Mouse (Mus musculus) right cerebral cortex, postnatal 10 days (tissue): ENCODE results near the gene Ddx42.
"Not testable (repeated sequence)": the region's sequence is repeated elsewhere in the genome, so short reads cannot be mapped to it uniquely, and the experiment has no call there.

Experiments
- DNase-seq, 2 experiments: peaks; one replicate each; pipeline ENCODE4 v3.0.0; 2021; ENCODE audit warnings: low spot score in 2 of 2

Ddx42 gene

DNA sequence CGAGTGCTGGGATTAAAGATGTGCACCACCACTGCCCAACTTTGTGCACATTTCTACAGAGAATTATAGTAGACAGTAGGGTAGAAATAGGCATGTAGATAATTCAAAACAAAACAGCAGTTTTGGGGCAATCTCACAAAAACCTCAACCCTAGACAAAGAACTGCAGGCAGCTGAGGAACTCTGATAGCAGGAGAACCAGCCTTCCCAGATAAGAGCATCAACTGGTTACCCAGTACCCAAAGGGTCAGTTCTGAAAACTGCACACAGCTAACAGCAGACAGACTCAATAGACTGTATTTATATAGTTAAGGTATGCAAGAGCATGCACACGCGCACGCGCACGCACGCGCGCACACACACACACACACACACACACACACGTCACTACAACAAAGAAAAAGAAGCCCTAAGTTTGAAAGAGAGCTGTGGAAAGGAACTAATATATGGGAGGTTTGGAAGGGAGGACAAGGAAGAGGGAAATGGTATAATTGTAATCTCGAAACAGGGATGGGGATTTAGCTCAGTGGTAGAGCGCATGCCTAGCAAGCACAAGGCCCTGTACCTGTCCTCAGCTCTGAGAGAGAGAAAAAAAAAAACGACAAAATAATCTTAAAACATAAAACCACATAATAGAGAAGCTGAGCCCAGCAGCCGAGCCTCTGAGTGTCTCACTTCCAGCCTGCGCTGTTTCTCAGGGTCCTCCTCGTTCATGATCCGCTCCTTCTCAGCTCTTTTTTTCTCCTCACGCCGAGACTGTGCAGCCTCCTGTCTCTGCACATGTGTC lies 15.2 kb upstream of the Ddx42 start:
- DNase-seq: no peak

DNA sequence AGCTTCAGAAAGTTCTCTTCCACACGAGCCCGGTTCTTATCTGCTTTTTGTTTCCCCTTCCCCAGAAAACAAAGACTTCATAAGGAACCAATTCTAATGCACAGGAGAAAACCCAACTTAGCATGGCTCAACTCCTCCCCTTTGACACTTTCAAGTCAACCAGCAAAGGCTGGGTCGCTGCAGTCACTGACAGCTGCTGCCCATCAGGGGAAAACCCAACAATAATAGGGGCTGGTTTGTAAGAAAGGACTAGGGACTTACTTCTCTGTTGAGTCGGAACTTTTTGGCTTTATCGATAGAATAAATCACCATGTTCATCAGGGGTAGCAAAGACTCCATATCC lies 14.6 kb upstream of the Ddx42 start, which contains the start of gene Strada:
Gene Strada (minus strand): TSS at position 46 of the 343 bp plus-strand sequence.
- DNase-seq: no peak

- no peak for DNase-seq
These were observed 4.0 kb upstream of the Ddx42 start for GRCm38 (mm10) chr11:106212771-106213170.

DNA sequence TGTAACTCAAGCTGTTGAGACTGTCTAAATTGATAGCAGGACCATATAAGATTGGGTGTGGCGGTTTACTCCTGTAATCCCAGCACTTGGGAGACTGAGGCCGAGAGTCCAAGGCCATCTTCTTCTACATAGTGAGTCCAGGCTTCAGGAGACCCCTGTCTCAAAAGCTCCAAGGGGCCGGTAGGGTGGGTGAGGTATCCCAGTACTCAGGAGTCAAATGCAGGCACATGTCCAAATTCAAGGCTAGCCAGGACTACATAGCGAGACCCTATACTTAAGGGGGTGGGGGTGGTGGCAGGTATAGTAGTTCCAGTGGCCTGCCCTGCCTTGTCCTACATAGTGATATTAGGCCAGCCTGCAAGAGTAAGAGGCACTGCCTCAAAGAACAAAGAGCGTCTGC lies 1.9 kb upstream of the Ddx42 start:
- no peak for DNase-seq

DNA sequence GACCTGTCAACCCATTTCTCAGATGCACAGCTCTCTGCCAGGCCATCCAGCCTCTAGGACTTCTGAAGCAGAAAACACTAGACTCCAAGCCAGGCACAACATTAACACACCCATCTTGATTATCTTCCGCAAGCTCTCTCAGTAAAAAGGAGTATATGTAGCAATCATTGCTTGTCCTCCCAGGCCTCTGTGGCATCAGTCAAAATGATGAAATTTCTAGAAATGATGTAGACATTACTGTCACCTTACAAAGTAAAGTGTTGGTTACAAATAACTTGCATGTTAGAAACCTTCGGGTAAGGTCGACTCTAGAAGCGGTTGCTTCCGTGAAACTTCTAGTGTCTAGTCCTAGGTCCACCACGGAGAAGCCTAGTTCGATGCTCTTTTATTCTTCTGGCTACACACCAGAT lies 1.3 kb upstream of the Ddx42 start:
- DNase-seq: no peak

- DNase-seq: peak; percentile 98 to 99
These were observed 598 bp upstream of the Ddx42 start, which contains the start of gene Ccdc47 for GRCm38 (mm10) chr11:106215927-106216729. Gene Ccdc47, minus strand, starts transcription at chr11:106216344.

DNA sequence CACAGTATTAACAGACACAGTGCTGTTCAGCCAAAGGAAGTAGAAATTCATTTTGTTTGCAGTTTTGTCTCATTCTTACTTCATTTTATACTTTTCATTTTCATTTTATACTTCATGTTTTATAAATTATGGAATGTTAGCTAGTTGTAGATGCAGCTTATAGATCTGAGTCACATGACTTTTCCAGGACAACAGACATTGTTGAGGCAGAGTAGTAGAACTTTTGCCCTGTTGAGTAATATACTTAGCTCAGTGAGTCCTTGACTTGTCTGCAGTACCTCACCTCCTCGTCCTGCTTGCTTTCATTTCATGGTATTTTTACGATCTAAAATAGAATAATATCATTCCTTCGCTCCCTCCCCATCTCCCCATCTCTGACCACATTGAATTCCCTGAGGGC lies 3.9 kb downstream of the Ddx42 start:
- DNase-seq: no peak

GRCm38 (mm10) chr11:106233978-106234377 lies 17.3 kb downstream of the Ddx42 start:
- not testable (repeated sequence) for DNase-seq

DNA sequence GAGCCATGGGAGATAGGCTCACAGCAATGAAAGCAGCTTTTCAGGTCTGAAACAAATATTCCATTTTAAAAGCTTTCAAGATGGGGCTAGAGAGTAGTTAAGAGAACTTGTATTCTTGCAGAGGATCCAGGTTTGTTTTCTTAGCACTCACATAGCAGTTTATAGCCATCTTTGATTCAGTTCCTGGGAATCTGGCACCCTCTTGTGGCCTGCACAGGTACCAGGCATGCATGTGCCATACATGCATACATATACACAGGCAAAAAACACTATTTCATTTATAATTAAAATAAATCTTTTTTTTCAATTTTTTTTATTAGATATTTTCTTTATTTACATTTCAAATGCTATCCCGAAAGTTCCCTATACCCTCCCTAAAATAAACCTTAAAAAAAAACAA lies 30.1 kb downstream of the Ddx42 start:
- DNase-seq: no peak

GRCm38 (mm10) chr11:106249326-106249725 lies 32.6 kb downstream of the Ddx42 start:
- no peak for DNase-seq

DNA sequence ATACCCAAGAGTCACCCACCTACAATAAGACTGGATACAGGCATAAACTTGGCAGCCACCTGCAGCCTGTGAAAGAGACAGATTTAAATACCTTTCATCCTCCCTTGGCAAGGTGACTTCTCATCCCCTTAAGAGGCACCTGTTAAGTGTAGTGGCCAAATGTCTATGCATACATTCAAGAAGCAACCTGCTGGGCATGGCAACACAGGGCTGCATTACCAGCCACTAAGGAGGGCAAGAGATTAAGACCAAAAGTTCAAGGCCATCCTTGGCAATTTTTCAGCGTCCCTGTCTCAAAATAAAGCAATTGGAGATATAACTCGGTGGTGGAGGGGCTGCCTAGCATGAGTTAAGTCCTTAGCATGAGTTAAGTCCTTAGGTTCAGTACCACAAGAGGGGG lies 38.0 kb downstream of the Ddx42 start:
- no peak for DNase-seq

DNA sequence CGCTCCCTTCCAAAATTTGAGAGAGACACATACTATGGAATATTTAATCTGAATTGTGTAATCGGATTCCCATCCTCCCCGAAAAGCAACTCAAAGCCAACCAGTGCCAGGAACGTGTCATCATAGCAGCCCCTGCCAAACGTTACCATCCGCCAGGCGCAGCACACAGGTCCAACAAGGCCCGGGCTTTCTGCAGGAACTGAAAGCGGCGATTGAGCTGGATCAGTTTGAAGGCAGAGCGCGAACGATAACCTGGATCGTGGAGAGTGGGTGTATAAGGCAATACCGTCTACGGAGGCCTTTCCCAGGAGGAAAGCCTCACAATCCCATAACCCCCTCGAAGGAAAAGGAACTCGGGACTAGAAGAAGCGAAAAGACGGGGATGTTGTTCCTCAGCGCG lies 38.4 kb downstream of the Ddx42 start:
- DNase-seq: no peak

- peak; percentile 98 to 99 for DNase-seq
These were observed 39.1 kb downstream of the Ddx42 start, which contains the start of the genes Ftsj3 and Psmc5 for GRCm38 (mm10) chr11:106255685-106256451. Gene Ftsj3, minus strand, starts transcription at chr11:106256079. Gene Psmc5, plus strand, starts transcription at chr11:106256154.

GRCm38 (mm10) chr11:106256775-106257174 lies 40.0 kb downstream of the Ddx42 start:
- no peak for DNase-seq

DNA sequence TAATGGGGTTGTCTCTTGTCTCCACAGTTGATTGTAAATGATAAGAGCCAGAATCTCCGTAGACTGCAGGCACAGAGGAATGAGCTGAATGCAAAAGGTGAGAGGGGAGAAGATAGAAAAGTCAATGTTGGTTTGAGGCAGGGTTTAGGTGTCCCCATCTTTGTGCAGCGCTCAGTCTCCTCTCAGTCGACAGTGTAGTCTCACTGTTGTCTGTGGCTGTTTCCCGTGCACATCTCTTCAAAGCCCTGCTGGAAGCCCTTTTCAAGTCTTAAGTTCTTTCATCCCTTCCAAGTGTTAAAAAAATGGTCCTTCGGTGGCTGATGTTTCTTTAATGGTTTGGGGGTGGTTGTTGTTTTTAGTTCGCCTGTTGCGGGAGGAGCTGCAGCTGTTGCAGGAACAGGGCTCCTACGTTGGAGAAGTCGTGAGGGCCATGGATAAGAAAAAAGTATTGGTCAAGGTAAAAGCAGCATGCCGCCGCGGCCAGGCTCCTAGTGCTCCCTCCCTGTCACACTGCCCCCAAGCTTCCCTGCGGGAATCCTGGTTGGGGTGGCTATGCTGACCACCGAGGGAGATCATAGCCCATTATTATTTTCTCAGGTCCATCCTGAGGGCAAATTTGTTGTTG lies 44.2 kb downstream of the Ddx42 start:
- DNase-seq: peak in 1 of 2 experiments; percentile 15

- DNase-seq: peak in 1 of 2 experiments; percentile 16
These were observed 47.2 kb downstream of the Ddx42 start for GRCm38 (mm10) chr11:106263963-106264362.

GRCm38 (mm10) chr11:106264988-106265387 lies 48.3 kb downstream of the Ddx42 start:
- DNase-seq: no peak

DNA sequence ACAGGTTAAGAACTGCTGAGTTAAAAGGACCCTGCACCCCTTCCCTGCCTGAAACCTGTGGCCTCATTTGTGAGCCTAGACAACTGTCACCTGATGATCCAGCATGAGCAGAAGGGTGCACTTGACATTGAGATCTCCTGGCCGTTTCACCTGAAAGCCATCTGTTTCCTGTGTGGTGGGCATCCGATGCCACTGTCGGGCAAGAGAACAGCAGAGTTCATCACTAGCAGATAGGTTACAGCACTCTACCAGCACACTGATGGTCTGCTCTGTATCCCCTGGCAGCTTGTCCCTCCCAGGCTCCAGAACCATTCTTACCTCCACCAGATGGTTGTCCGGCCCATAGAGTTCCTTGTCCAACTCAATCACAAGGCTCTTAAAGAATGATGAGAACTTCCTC lies 48.8 kb downstream of the Ddx42 start:
- no peak for DNase-seq

- DNase-seq: peak in 1 of 2 experiments; percentile 14
These were observed 49.7 kb downstream of the Ddx42 start for GRCm38 (mm10) chr11:106266431-106266830.

GRCm38 (mm10) chr11:106267311-106267852 lies 50.7 kb downstream of the Ddx42 start:
- DNase-seq: peak in 1 of 2 experiments; percentile 31

- peak in 1 of 2 experiments; percentile 14 for DNase-seq
These were observed 51.1 kb downstream of the Ddx42 start for GRCm38 (mm10) chr11:106267871-106268270.
